Mouse (Mus musculus) neural tube, embryonic 13.5 days (tissue): ENCODE data around the gene 4930544D05Rik. TPM values are rescaled to one million over a fixed set of nuclear protein-coding genes. Genes with fewer than 3 reads are reported as not detected.

Experiments used
- ATAC-seq: fragments of 200-750 bp; cut with Nextera tagmentation; 2 replicates; pipeline ENCODE4 v1.8.0; 2017; ENCODE audit warnings: low read depth, mild to moderate bottlenecking, moderate TSS enrichment, moderate library complexity
- H3K27ac ChIP-seq: fragments of 300-500 bp; sonication (generic); replicated peaks from 2 replicates; pipeline ENCODE4 v1.5.1; 2015; ENCODE audit warnings: moderate library complexity, mild to moderate bottlenecking, inconsistent platforms
- H3K27me3 ChIP-seq: fragments of 300-500 bp; sonication (generic); 2 replicates; pipeline ENCODE4 v1.6.1; 2015; ENCODE audit warnings: mild to moderate bottlenecking, inconsistent platforms
- H3K36me3 ChIP-seq: fragments of 300-500 bp; sonication (generic); 2 replicates; pipeline ENCODE4 v1.6.1; 2015; ENCODE audit warnings: mild to moderate bottlenecking, inconsistent platforms
- H3K4me1 ChIP-seq: fragments of 300-500 bp; sonication (generic); replicated peaks from 2 replicates; pipeline ENCODE4 v1.6.1; 2015; ENCODE audit warnings: inconsistent platforms
- H3K4me2 ChIP-seq: fragments of 300-500 bp; sonication (generic); 2 replicates; pipeline ENCODE4 v1.6.1; 2015; ENCODE audit warnings: inconsistent platforms, mild to moderate bottlenecking, moderate library complexity
- H3K4me3 ChIP-seq: fragments of 300-500 bp; sonication (generic); 2 replicates; pipeline ENCODE4 v1.5.1; 2015; ENCODE audit warnings: mild to moderate bottlenecking, inconsistent platforms
- H3K9ac ChIP-seq: fragments of 300-500 bp; sonication (generic); 2 replicates; pipeline ENCODE4 v1.6.1; 2015; ENCODE audit warnings: moderate library complexity, mild to moderate bottlenecking, inconsistent platforms
- H3K9me3 ChIP-seq: fragments of 300-500 bp; sonication (generic); 2 replicates; pipeline ENCODE4 v1.6.1; 2016; ENCODE audit warnings: inconsistent platforms
- WGBS: fragments of 180-500 bp; shearing (Covaris S2); methylation state at CpG from one replicate; pipeline ENCODE4 v1.1.7; 2015; 5-methylcytosine and 5-hydroxymethylcytosine counted together
- polyA plus RNA-seq: library from polyadenylated mRNA; unstranded; fragments of >200 nt; fragmentation: Nextera tagmentation; extraction: Ambion mirVana; gene quantifications from 2 replicates; pipeline ENCODE4 v1.2.1, GENCODE M21; 2015

The 4930544D05Rik gene
- polyA plus RNA-seq, 1 experiment from 2014 or later: not detected

DNA sequence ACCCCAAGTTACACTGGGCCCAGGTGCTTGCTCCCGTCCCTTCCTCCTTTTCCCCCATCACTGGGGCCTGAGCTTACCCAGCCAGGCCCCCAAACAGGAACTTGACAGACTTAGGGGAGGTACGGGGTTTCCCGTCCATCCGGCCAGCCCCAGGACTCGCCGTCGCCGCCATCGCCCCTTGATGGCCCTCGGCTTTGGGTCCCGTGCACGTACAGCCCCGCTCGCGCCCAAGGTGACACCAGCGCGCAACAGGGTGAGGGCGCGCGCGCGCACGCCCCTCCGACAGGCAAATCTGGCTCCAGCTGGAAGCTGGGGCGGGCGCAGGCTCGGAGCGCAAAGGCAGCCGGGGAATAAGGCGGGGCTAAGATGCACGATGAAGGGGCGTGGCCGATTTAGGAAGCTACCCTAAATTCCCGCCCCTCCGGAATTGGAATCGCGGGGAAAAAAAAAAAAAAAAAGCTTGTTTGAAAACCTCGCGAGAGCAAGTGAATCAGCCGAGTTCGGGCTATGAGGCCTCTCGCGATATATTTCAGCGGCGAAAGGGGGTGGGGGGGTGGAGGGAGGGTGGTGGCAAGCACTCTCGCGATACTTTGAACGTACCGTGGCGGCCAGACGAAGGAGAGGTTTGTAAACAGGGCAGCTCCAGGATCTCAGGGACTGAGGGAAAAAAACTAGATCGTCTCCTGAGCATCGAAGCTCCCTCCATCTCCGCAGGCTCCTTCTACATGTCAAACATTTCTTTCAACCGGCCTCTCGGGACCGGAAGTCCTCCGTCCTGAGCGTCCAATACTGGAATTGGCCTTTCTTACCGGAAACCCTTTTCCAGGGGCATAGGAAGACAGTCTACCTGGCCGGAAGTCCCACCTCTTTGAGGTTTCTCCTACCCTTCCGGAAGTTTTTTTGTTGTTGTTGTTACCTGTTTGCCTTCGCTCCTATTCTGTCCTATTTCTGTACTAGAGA, 31.3 kb downstream of the 4930544D05Rik start, which contains the start of the genes Rnf167 and Slc25a11:
TSS of gene Rnf167 (plus strand) at position 545 of the 960 bp plus-strand sequence.
TSS of gene Slc25a11 (minus strand) at position 789 of the 960 bp plus-strand sequence.
- H3K9ac ChIP-seq: peak within 1 kb of the TSS; percentile 93
- peak within 1 kb of the TSS; percentile 100 for H3K4me2 ChIP-seq
- under 1% methylated on average over 63 of the region's 63 CpGs for WGBS
- peaks cover 66% of the 10 kb centered on the region for H3K36me3 ChIP-seq
- peaks cover 50% of the 10 kb centered on the region for H3K4me1 ChIP-seq
- peak; percentile 91 for ATAC-seq
- H3K27me3 ChIP-seq: no peaks in the 10 kb centered on the region
- peak within 1 kb of the TSS; percentile 87 for H3K4me3 ChIP-seq
- peak within 1 kb of the TSS; percentile 94 for H3K27ac ChIP-seq
- H3K9me3 ChIP-seq: no peaks in the 10 kb centered on the region

DNA sequence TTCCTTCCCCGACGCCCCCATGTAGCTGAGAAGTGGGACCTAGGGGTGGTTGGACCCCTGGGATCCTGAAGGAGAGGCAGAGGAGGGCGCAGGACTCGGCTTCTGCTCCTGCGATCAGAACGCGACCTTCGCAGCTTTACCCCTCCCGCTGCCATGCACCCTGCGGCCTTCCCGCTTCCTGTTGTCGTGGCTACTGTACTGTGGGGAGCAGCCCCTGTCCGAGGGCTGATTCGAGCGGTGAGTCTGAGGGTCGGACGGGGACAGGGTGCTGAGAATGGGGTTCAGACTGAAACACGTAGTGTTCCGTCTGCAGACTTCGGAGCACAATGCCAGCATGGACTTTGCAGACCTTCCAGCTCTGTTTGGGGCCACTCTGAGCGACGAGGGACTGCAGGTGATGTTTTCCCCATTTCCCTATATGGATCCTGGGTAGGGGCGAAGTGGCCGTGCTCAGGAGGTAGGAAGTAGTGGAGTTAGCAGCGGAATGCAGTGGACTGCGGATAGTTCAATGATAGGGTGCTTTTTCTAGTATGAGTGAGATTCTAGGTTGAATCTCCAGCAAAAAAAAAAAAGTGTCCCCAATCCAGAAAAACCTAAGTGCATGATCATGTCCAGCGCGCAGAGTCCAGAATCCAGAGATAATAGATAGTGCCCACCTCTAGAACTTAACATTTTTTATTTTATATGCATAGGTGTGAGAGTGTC, 32.2 kb downstream of the 4930544D05Rik start:
- H3K4me1 ChIP-seq: peaks cover 59% of the 10 kb centered on the region
- H3K27me3 ChIP-seq: no peaks in the 10 kb centered on the region
- H3K9ac ChIP-seq: peak overlapping the region; percentile 93
- no peaks in the 10 kb centered on the region for H3K9me3 ChIP-seq
- H3K4me2 ChIP-seq: peak overlapping the region; percentile 100
- H3K4me3 ChIP-seq: peak overlapping the region; percentile 87
- WGBS: 4% methylated on average over 28 of the region's 28 CpGs
- peak; percentile 19 for ATAC-seq
- peaks cover 71% of the 10 kb centered on the region for H3K36me3 ChIP-seq
- H3K27ac ChIP-seq: peak overlapping the region; percentile 94

DNA sequence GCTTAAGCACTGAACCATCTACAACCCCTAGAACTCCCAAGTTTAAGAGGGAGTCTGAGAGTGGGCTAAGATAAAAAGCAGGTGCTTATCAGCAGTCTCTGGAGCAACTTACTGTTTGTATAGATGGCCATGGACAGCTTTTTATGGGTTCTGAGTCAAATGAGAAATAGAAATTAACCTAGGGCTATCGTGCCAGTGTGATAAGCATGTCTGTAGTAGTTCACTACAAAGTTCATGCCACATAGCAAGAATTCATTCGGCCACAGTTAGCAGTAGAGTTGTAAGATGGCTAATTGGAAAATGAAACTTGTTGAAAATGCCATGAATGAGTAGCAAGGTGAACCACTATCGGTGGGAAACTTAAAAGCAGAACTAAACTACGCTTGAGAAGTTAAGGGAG, 32.9 kb downstream of the 4930544D05Rik start:
- no peak overlapping the region for H3K27ac ChIP-seq
- H3K36me3 ChIP-seq: peaks cover 64% of the 10 kb centered on the region
- 90% methylated on average over 4 of the region's 4 CpGs for WGBS
- no peak for ATAC-seq
- peak overlapping the region; percentile 93 for H3K9ac ChIP-seq
- no peaks in the 10 kb centered on the region for H3K9me3 ChIP-seq
- H3K4me1 ChIP-seq: peaks cover 65% of the 10 kb centered on the region
- peak overlapping the region; percentile 87 for H3K4me3 ChIP-seq
- peak overlapping the region; percentile 100 for H3K4me2 ChIP-seq
- no peaks in the 10 kb centered on the region for H3K27me3 ChIP-seq

DNA sequence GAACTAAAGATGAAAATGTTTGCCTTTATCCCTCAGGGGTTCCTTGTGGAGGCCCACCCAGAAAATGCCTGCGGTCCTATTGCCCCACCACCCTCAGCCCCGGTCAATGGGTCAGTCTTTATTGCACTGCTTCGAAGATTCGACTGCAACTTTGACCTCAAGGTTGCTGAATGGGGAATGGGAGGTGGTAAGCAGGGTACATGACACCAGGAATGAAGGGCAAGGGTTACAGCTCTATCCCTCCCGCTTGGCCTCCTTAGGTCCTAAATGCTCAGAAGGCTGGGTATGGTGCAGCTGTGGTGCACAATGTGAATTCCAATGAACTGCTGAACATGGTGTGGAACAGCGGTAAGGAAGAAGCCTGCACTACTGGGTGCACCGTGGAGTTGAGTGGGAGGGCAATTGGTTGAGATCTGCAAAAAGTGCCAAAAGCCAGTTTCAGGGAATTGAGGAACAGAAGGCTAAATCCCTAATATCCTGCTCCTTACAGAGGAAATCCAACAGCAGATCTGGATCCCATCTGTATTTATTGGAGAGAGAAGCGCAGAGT, 33.6 kb downstream of the 4930544D05Rik start:
- Histone ChIP-seq H3K27me3 (no peaks in the 10 kb centered on the region), H3K4me2 (no peak overlapping the region; the same call in 1 of the 2 replicates), H3K9me3 (no peaks in the 10 kb centered on the region), H3K9ac (no peak overlapping the region), H3K36me3 (peaks cover 57% of the 10 kb centered on the region), H3K27ac (no peak overlapping the region), H3K4me1 (peaks cover 66% of the 10 kb centered on the region), H3K4me3 (peak overlapping the region; percentile 87; the same call in 1 of the 2 replicates)
- WGBS: 78% methylated on average over 8 of the region's 8 CpGs
- ATAC-seq: no peak

DNA sequence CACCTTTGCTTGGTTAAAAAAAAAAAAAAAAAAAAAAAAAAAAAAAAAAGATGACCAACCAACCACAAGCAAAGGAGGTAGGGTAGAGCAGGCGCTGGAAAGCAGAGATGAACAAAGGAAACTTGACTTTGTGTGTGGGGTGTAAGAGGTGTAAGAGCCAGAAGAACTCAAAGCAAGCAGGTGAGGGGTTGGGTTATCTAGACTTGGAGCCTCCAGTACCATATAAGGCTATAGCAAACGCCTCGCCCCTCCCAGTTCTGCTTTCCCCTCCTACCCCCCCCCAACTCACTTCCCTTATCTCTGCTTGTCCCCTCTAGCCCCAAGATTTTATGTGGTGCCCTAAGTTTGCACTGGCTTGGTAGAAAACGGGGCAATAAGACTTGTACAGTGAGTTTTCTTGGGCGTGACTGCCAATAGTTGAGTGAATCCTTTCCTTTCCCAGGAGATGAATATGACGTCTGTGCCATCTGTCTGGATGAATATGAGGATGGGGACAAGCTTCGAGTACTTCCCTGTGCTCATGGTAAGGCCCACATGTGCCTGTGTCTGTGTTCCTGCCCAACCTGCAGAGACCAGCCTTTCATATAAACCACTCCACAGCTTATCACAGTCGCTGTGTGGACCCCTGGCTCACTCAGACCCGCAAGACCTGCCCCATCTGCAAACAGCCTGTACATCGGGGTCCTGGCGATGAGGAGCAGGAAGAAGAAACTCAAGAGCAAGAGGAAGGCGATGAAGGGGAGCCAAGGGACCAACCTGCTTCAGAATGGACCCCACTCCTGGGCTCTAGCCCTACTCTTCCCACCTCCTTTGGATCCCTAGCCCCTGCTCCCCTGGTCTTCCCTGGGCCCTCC, 34.9 kb downstream of the 4930544D05Rik start:
- 0 out of 2 replicates have a peak overlapping the region, but pooled peaks have one; percentile 1 for H3K4me3 ChIP-seq
- no peak for ATAC-seq
- WGBS: 78% methylated on average over 12 of the region's 12 CpGs
- peaks cover 44% of the 10 kb centered on the region for H3K36me3 ChIP-seq
- no peaks in the 10 kb centered on the region for H3K27me3 ChIP-seq
- H3K9me3 ChIP-seq: no peaks in the 10 kb centered on the region
- H3K27ac ChIP-seq: no peak overlapping the region
- H3K4me2 ChIP-seq: 0 out of 2 replicates have a peak overlapping the region, but pooled peaks have one; percentile 1
- H3K9ac ChIP-seq: no peak overlapping the region
- H3K4me1 ChIP-seq: peaks cover 64% of the 10 kb centered on the region

DNA sequence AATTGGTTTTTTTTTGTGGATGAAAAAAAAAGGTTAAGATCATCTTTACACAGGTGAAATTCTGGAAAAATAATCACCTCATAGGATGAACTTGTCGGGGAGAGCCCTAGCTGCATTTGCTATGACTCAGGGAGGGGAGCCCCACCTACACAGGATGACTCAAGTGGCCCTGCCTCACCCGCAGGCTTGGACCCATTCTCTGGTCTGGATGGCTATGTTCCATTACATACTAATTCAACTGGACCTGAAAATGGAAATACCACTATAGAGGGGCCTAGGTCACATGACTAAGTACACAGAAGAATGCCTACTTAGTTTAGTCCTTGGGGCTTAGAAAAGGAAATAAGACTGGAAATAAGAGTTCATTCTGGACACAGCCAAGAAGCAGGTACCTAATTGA, 35.7 kb downstream of the 4930544D05Rik start:
- peaks cover 42% of the 10 kb centered on the region for H3K36me3 ChIP-seq
- H3K9me3 ChIP-seq: no peaks in the 10 kb centered on the region
- H3K27me3 ChIP-seq: no peaks in the 10 kb centered on the region
- no peak overlapping the region for H3K9ac ChIP-seq
- H3K4me3 ChIP-seq: no peak overlapping the region
- WGBS: 84% methylated on average over 2 of the region's 2 CpGs
- H3K4me1 ChIP-seq: peaks cover 64% of the 10 kb centered on the region
- no peak for ATAC-seq
- no peak overlapping the region for H3K4me2 ChIP-seq
- H3K27ac ChIP-seq: no peak overlapping the region

DNA sequence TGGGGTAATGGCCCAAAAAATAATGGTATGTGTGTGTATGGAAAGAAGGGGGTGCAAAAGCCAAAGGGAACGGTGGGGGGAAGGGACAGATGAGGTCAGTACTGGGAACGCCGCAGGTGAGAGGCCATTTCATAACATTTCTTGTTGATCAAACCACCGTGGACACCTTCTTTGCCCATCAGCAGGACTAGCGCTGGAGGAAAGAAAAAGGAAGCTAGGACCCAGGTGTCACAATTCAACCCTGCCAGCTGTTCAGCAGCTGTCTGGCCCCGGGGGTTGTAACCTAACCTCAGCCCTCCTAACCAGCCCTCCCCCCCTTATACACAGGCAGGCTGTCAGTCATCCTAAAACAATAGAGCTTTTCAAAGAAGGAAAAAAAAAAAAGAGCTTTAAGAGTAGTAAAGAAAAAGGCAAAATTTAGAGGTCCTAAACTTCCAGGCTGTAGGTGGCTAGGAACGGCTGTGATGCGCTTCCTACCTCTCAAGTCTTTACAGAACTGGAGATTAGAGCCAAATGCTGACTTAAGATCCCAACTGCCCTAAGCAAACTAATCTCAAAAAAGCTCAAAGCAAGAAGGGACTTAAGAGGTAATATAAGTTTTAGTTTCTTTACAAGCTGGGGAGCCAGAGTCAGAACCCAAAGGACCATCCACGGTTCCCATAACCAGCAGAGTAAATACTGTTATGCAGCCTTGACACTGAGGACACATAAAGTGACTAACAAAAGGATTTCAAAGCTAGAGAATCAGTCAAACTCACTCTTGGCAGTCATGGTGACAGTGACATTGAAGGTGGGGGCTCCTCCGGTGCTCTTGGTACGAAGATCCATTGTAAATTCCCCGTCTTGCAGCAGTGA, 36.6 kb downstream of the 4930544D05Rik start:
- Histone ChIP-seq H3K4me2 (peak overlapping the region; percentile 92), H3K27ac (no peak overlapping the region), H3K36me3 (peaks cover 42% of the 10 kb centered on the region), H3K9me3 (no peaks in the 10 kb centered on the region), H3K9ac (peak overlapping the region; percentile 98), H3K4me3 (peak overlapping the region; percentile 100), H3K27me3 (no peaks in the 10 kb centered on the region), H3K4me1 (peaks cover 72% of the 10 kb centered on the region)
- 70% methylated on average over 12 of the region's 12 CpGs for WGBS
- ATAC-seq: no peak

DNA sequence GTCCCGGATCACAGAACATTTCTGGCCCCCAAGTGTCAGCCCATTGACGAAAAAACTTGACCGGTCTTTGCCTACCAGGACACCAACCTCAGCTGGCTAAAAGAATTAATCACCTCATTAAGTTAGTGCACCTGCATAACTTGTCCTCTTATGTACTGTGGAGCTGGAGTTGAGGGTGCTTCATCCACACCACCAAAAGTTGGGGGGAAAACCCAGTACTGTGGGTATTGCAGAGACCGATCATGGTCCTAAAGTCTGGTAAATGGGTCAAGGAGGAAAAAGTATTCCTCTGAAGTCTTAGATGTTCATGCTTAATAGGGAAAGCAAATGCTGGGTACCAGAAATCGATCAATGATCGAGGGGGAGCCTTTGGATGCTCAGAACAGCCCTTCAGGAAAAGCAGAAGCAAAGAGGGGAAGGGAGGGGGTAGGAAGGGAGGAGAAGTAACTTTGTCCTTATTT, 37.3 kb downstream of the 4930544D05Rik start:
- 62% methylated on average over 6 of the region's 6 CpGs for WGBS
- ATAC-seq: no peak
- H3K27me3 ChIP-seq: no peaks in the 10 kb centered on the region
- H3K4me1 ChIP-seq: peaks cover 69% of the 10 kb centered on the region
- H3K9me3 ChIP-seq: no peaks in the 10 kb centered on the region
- H3K9ac ChIP-seq: peak overlapping the region; percentile 98
- H3K27ac ChIP-seq: peak overlapping the region; percentile 98
- peaks cover 42% of the 10 kb centered on the region for H3K36me3 ChIP-seq
- H3K4me2 ChIP-seq: peak overlapping the region; percentile 92
- peak overlapping the region; percentile 100 for H3K4me3 ChIP-seq

DNA sequence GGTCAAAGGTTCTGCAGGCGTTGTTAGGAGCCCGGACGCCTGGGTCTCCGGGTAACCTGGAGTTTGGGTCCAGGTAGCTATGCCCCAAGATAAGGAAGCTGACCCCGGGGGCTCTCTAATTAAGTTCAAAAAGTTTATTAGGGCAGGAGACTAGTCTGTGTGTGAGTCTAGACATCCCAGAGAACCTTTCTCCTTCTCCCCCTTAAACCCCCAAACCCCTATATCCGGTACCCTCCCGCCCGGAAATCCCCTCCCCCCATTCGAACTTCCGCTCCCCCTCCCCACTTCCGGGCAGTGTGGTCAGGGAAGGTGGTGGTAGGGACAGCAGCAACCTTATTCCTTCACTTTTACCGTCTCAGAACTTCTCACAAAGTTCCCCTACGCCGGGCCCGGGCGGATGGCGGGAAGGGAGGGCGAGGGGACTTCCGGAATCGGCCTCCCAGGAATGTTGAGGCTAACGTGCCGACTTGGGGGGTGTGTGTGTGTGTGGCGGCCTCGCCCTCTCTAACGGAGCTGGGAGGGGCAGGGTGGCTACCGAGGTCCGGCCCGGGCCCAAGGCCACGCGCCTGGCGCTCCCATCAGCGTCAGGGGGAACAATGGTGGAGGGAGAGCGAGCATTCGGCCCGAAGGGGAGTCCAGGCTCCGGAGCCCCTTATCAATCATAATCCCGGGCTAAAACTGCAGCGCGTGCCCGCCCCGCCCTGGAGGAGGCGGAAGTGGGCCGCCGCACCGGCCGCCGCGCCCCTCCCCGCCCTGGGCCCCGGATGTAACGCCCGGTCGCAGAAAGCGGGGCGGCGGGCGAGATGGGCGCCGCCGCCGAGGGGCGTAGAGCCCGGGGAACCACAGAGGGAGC, 37.9 kb downstream of the 4930544D05Rik start:
- ATAC-seq: peak; percentile 54
- H3K27ac ChIP-seq: peak overlapping the region; percentile 98
- peaks cover 62% of the 10 kb centered on the region for H3K4me1 ChIP-seq
- H3K9me3 ChIP-seq: no peaks in the 10 kb centered on the region
- WGBS: under 1% methylated on average over 44 of the region's 63 CpGs
- H3K4me2 ChIP-seq: peak overlapping the region; percentile 92
- H3K27me3 ChIP-seq: no peaks in the 10 kb centered on the region
- H3K9ac ChIP-seq: peak overlapping the region; percentile 98
- H3K4me3 ChIP-seq: peak overlapping the region; percentile 100
- H3K36me3 ChIP-seq: peaks cover 42% of the 10 kb centered on the region
